In the genomic region with DNA sequence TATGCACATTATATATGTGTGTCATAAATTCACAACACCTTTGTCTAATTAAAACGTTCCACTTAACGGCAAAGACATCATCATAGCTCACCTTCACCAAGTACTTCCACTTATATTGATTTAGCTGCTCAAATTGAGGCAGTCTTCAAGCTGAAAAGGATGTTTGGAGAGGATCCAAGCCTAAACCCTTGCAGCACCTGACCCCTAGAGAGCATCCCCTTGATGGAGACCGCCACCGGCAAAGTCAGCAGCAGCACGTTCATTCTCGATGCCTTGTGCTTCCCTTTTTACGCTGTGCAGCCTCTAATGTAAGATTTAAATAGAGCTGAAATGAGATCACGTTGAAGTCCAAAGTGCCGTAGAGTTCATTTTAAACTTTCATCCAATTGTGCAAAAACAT, we compare ENCODE assay signal across 15 mouse cellular contexts. TPM values are rescaled to one million over a fixed set of nuclear protein-coding genes. Genes with fewer than 3 reads are reported as not detected.
"Had no signal": no experiment of that assay in that cellular context is flagged by ENCODE, and none has a peak within 500 bp of the region (broad histone marks: within the 10 kb centered on the region; RNA-seq: fewer than 3 reads in every experiment).

No protein-coding gene starts in this region.

- H3K27me3 ChIP-seq: kidney, embryonic 15.5 days; liver, embryonic 15.5 days; neural tube, embryonic 15.5 days had no signal

- H3K4me1 ChIP-seq: kidney, embryonic 15.5 days; limb, embryonic 10.5 days; liver, embryonic 15.5 days had no signal

- H3K27ac ChIP-seq: kidney, embryonic 15.5 days; limb, embryonic 10.5 days; liver, embryonic 15.5 days; neural tube, embryonic 15.5 days had no signal

- H3K9me3 ChIP-seq: kidney, embryonic 15.5 days; limb, embryonic 10.5 days; liver, embryonic 15.5 days; neural tube, embryonic 15.5 days had no signal

- H3K4me3 ChIP-seq: kidney, embryonic 15.5 days; limb, embryonic 10.5 days; liver, embryonic 15.5 days; neural tube, embryonic 15.5 days had no signal

- DNase-seq: kidney, adult 2 months; kidney, postnatal 14 days; layer of hippocampus, postnatal 36 days; lung, adult 2 months; lung, postnatal 36 days; spleen, adult 18-20 months; thymus, adult 18-20 months; thymus, postnatal 14 days had no signal

- H3K36me3 ChIP-seq: kidney, embryonic 15.5 days; limb, embryonic 10.5 days; liver, embryonic 15.5 days; neural tube, embryonic 15.5 days had no signal

- ATAC-seq: intestine, embryonic 16.5 days; lung, postnatal 0 days had no signal

RNA-seq across cellular contexts. Expression of a gene that starts 20.7 kb away (rescaled TPM):
- total RNA-seq: megakaryocyte progenitor cell, adult 5-6 weeks had no signal
- polyA plus RNA-seq: liver, embryonic 15.5 days had no signal
